Mouse (Mus musculus) adrenal gland, postnatal 25 days (tissue): ENCODE results near the gene Erlin1. TPM values are rescaled to one million over a fixed set of nuclear protein-coding genes. Genes with fewer than 3 reads are reported as not detected.

ENCODE experiments used
- DNase-seq: peaks from one replicate; pipeline ENCODE4 v3.0.0; 2021; ENCODE audit warnings: mixed read lengths
- total RNA-seq: library from RNA; stranded (reverse); gene quantifications from 2 replicates; pipeline ENCODE4 v1.2.3, GENCODE M21; 2021

Gene Erlin1
- total RNA-seq, 1 experiment from 2014 or later, result 18.3 TPM

DNA sequence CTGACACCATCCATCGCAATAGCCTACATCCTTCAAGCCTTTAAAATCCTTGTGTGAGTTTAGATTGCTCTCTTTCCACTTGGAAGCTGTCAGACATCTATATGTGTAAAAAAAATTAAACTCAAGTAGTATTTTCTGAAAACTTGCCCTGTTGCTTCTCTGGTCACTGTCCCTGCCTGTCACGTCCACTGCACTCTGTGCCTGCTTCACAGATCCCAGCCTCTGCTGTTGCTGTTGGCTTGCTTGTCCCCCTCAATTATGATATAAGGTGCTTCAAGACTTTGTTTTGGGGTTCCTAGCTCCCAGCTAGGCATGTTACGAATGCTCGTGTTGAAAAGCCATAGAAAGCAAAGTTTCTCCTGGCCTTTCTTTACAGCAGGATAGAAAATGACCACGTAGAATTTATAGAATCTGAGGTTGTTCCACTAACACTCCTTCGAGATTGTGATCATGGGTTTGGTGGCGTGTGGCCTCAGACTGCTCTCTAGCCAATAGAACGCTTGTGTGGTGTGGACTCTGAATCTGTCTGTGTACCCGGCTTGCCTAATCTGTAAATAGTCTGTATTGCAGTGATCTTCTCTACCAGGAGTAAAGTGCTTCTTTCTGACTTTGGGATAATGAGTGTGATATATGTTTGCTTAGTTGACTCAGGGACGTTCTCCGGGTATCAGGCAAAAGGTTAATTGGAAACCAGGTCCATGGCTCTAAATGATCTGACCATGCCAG lies 70.6 kb downstream of the Erlin1 start:
- no peak for DNase-seq

DNA sequence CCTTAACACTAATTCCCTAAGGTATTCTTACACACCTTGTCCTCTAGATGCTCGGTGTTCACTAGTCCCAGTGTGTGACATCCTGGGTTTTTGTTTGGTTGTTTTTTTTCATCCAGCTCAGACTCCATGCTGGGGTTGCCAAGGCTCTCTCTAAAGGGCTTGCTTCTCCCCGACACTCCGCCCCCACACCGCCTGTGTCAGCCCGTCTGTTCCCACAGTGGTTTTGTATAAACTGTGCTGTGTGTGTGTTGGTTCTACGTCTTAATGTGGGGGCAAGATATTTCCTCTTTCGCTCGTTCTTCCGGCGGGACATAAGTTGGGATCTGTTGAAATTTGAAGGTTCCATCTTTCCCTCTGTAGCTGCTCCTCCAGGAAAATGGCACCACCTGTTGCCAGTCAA lies 71.5 kb downstream of the Erlin1 start:
- DNase-seq, result no peak

DNA sequence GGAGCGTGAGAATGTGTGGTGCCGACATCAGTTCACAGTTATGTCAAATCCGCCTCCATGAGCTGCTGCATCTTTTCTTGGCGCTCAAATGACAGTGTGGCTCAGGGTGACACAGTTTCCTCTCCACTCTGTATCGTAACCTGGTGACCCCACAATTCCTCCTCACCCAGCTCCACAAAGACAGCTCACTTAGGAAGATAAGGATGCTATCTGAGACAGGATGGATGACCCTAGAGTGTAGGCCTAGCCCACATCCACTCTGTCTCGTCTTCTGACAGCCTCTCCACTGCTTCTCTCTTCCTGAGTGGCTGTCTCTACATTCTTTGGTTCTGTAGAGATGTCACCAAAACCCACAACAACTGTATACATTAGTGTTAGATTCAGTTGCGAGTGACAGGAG lies 74.2 kb downstream of the Erlin1 start:
- DNase-seq, result no peak

DNA sequence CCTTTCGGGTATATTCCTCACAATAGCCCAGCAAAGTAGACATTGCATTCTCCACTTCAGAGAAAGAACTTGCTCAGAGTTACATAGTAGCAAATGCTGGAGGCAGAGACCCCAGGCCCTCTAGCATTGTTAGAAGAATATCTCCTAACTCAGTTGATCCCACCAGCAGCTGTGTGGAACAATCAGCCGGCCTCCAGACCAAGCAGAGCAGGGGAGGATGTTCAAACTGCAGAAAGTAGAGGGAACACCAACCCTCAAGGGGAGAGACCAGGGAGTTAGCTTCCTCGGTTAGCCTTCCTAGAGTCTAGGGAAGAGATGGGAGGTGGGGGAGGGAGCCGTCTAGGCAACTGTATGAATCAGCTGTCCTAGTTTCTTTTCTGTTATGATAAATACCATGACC lies 77.1 kb downstream of the Erlin1 start:
- DNase-seq, result no peak

DNA sequence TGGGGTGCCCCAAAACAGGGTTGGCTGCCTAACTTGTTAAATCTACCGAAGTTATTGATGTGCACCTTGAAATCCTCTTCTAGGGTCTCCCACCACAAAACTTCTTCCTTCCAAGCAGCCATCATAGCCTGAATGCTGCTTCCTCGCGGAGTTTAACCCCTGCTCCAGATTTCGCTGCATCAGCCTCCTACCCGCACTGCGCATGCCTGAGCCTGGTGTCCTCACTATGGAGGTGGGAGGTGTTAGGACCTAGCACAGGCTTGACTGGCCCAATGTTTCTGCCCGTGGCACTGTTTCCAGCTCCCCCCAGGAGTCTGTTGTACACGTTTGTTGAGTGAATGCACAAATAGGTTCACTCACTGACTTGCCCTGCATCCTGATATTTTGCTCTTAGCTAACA lies 79.2 kb downstream of the Erlin1 start:
- no peak for DNase-seq

DNA sequence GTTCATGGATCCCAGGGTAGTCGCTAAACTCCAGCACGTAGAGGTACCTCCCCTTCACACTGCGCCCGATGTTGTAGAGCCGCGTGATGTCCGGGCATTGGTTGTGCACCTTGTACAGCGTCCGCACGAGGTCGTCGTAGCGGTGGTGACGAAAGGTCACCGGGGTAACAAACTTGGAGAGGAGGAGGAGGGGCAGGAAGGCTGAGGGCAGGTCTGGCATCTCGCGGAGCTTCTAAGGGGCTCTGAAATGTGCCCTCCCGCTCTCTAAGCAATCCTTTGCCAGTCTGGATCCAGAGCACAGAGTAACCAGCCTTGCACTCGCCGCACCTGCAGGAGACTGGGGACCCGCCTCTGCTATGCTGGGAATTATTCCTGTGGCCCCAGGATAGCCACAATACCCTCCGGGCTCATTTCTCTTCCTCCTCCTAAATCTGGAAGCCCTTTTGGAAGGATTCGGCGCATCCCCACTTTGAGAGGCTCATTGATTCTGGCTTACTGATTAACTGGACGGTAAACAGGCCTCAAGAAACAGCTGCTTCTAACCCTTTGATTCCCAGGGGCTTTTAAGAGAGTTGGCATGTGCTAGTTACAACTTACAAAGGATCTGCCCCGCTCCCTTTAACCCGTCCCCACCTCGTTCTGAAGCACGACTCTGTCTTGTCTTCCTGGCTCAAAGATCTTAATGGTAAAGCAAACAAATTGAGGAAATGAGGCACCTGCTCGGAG lies 83.4 kb downstream of the Erlin1 start, which contains the start of gene Cpn1:
Gene Cpn1, minus strand, starts transcription at position 488 of the 726 bp plus-strand sequence.
- no peak for DNase-seq

Other genes starting within 250 kb of the Erlin1 start
- gene Dnmbp, start 129.6 kb downstream of the Erlin1 start, total RNA-seq, result 15.9 and 17.1 TPM in 2 replicates
- gene Cpn1, start 83.2 kb downstream of the Erlin1 start, total RNA-seq, result 0.67 TPM in 1 of 2 replicates, not detected in the other
- gene Cyp2c23, start 40.6 kb downstream of the Erlin1 start, total RNA-seq, result 1.4 and 3.9 TPM in 2 replicates
- gene Chuk, start 37.7 kb upstream of the Erlin1 start, total RNA-seq, result 74.6 and 84.0 TPM in 2 replicates
- gene Cwf19l1, start 66.1 kb upstream of the Erlin1 start, total RNA-seq, result 25.7 and 37.0 TPM in 2 replicates
- 24.7 and 36.9 TPM in 2 replicates for gene Bloc1s2, start 76.7 kb upstream of the Erlin1 start, total RNA-seq
- gene Pkd2l1, start 122.7 kb upstream of the Erlin1 start, total RNA-seq, result not detected in 2 replicates
- gene Scd3, start 133.5 kb upstream of the Erlin1 start, total RNA-seq, result not detected in 2 replicates
- 749 and 764 TPM in 2 replicates for gene Scd2, start 223.9 kb upstream of the Erlin1 start, total RNA-seq